Mouse (Mus musculus) T-helper 2 cell (primary cell): Measurements from ENCODE around the gene Gm14399.
"Not testable (repeated sequence)": the region's sequence is repeated elsewhere in the genome, so short reads cannot be mapped to it uniquely, and the experiment has no call there.

Source experiments
- in situ Hi-C: fragments of 300-600 bp; cut with MboI, MseI; formaldehyde crosslinking; loops from one replicate; pipeline ENCODE4 v1.15.1; 2025; ENCODE audit warnings: high pct_unique_total_duplicates

The Gm14399 gene

DNA sequence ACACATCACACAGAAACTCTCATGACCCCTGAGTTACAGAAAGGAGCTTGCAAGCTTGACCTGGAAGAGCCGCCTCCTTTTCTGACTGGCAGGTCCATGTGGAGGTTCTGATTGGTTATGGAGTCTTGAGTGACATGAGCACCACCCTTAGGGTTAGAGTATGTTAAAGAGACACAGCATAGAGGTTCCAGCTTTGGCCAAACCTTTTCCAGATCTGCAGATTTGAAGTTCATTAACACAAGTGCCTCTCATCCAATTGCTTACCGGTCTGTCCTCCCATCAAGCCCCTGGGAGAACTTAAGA is at the start of gene Gm14399:
TSS of gene Gm14399 (minus strand) at position 20 of the 303 bp plus-strand sequence.
- in situ Hi-C loops = not testable (repeated sequence)

DNA sequence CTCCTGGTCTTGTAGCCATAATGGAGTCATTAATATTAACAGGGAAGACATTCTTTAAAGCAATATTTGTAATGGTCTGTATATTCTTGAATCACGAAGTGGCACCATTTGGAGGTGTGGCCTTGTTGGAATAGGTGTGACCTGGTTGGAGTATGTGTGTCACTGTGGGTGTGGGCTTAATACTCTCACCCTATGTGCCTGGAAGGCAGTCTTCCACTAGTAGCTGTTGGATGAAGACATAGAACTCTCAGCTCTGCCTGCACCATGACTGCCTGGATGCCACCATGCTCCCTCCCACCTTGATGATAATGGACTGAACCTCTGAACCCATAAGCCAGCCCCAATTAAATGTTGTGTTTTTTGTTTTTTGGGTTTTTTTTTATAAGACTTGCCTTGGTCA is 37.2 kb upstream of the Gm14399 start:
- in situ Hi-C loops = loop anchor here (5.0 to 10.0 kb wide), 2 partner anchors 696 to 813 kb away; no protein-coding TSS in a partner anchor

DNA sequence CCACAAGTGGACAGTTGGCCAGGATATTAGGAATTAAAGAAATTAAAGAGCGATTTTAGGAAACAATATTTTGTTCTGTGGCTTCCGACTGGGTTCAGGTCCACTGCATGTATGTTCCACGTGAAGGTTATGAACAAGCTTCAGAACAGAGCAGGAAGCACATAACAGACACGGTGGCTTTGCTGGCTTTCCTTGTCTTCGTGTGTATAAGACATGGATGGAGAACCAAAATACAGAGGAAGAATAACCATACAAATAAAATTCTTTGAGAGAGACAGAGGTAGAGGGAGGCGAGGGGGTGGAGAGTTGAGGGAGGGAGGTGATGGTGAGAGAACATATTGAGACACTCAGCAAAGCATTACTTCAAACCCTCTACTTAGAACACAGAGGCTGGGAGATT is 34.5 kb upstream of the Gm14399 start:
- in situ Hi-C loops = loop anchor here (5.0 to 10.0 kb wide), 2 partner anchors 698 to 816 kb away; no protein-coding TSS in a partner anchor

DNA sequence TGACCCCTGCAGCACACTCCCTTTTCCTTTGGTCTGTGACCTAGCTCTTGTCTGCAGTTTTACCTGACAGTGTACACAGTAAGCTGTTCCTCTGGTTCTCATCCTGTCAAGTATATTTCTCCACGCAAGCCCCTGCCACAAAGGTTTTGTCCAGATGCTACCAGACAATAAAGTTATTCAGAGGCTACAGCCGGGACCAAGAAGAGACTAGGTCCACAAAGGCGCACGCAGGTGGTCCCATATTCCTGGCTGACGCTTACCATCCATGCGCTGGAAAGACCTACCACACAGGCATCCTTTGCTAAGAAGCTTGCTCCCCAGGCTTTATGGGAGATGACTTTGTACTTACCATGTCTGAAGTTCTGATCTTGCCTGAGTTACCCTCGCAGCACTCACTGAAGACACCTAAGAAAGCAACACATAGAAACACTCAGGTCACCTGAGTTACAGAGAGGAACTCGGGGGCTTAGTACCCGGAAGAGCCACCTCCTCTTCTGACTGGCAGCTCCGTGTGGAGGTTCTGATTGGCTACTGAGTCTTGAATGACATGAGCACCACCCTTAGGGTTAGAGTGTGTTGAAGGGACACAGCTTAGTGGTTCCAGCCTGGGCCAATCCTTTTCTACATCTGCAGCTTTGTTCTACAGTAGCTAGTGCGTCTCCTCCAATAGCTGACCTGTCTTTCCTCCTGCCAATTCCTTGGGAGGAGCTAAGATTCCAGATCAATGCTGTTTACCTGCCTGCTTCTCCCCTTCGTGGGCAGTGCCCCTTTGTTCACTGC is 33.8 kb upstream of the Gm14399 start, which contains the start of gene Gm14443:
TSS of gene Gm14443 (minus strand) at position 471 of the 780 bp plus-strand sequence.
- in situ Hi-C loops = loop anchor here (5.0 to 10.0 kb wide), 2 partner anchors 699 to 817 kb away; no protein-coding TSS in a partner anchor

DNA sequence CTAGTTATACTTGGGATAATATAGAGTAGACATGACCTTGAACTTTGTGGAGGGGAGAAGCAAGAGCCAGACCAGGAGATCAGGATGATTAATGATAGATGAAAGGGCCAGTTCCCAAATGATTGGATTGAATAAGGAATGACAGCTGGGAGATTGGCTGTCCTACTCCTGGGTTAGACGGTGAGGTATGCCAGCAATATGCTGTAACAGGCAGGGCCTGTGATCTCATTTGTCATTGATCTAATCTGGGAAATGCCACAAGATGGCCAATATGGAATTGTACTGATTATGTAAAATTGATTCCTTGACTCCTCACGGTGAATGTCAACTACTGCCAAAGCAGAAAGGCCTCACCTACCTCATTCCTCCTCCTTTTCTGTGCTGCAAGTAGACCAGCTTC is 32.2 kb upstream of the Gm14399 start:
- in situ Hi-C loops = loop anchor here (10.0 to 25.0 kb wide), 2 partner anchors 701 to 1838 kb away; partner anchors contain the start of gene Gm14419

DNA sequence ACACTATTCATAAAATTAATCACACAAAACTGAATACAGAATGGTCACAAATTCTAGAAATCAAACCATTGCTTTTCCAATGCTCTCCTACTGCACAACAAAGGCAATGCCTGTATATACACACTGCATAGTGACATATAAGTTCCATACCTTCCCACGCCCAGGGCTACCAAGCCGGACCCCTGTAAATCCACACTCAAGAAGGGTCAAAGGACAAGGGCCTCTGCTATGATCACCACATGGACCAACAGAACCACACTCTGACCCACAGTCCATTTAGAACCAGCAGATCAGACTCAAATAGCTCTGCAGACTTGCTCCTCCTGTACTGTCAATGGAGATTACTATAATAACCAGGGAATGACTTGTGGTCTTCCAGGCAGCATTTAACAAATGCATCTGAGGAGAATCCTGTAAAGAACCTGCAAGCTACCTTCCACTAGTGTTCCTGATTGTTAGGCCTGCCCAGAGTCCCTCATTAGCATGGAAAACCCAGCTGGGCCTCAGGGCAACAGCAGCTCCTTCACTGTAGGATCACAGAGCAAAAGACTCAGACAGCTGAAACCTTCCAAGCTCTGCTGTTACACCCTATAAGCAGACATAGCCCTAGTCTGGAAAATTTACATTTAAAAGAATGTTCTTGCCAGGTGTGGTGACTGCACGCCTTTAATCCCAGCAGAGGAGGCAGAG is 31.2 kb upstream of the Gm14399 start:
- in situ Hi-C loops = loop anchor here (10.0 to 25.0 kb wide), 2 partner anchors 702 to 1839 kb away; partner anchors contain the start of gene Gm14419

DNA sequence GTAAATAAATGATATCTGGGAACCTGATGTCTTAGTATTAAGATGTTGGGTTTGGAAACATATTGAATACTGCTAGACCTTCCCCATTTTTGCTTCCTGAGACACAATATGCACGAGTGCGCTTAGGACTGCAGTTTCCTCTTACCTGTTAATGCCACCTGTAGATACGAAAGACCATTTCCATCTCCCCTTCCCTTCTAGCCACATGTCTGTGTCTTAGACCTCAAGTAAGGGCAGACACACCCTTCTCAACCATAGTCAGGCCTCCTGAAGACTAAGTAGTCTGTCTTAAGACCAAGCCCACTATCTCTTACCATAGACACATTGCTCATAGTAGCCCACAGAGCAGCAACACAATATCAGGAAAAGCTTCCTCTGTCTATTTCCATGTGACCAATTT is 30.3 kb upstream of the Gm14399 start:
- in situ Hi-C loops = loop anchor here (10.0 to 25.0 kb wide), 2 partner anchors 703 to 1840 kb away; partner anchors contain the start of gene Gm14419

DNA sequence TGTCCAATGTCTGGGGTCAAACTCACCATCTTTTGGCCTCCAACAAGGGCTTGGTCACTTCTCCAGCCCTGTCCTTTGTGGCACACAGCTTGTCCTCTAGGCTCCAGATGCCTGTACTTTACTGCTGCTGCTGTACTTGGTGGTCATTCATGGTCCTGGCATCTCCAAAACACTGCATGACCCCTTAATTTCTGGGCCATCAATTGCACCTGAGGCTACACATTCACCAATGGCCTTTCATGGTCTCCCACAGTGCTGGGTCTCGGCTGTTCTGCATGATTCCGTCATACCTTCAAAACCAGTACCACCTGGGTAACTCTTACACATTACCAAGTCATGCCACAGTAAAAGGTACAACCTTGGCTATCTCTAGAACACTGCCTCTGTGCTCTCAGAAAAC is 25.1 kb upstream of the Gm14399 start:
- in situ Hi-C loops = loop anchor here (25.0 kb wide), 1 partner anchor 1845 kb away; the partner anchor contains the start of gene Gm14419

DNA sequence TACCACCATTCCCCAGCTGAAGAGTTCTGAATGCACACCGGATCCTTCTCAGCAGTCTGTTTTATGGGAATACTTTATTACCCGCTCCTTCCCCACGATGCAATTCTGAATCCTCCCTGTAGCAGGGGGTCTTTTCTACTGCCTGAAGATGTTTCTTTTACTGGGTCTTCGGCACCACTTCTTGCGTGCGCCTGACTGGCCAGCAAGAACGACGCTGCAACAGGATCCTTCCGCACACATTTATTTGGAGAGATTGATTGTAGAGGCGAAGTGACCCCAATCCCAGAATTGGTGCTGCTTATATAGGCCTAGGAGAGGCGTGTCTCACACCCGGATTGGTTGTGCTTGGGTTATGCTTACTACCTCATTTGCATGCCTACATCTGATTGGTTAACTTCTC is 23.3 kb upstream of the Gm14399 start:
- in situ Hi-C loops = loop anchor here (25.0 kb wide), 1 partner anchor 1847 kb away; the partner anchor contains the start of gene Gm14419

DNA sequence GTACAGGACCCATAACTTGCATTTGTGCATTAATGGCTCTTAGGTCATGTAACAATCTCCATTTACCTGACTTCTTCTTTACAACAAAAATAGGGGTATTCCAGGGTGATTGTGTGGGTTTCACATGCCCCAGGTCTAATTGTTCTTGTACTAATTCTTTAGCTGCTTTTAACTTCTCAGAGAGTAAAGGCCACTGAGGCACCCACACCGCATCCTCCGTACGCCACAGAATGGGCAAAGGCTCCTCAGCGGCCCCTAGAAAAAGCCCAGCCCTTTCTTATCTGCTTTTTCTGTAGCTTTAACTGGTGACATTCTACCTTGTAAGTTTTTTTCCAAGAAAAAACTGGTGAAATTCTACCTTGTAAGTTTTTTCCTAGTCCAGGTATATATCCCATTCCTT is 19.6 kb upstream of the Gm14399 start:
- in situ Hi-C loops = loop anchor here (25.0 kb wide), 1 partner anchor 1851 kb away; the partner anchor contains the start of gene Gm14419

DNA sequence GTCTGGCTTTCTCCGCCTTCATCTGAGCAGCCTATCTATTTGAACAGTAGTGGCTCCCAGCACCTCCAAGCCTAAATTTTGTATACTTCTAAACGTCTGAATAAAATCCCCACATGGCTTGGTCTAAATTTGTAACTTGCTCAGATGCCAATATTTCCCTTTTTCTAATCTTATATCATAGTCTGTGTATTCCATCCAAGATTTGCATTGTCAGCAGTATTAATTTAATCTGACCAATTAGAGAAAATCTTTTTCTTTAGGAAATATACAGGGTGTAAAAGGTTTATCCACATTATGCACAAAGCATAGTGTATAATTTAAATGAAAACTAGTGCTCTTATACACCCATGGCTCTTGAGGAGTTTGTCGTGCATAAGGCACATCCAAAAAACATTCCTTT is 16.8 kb upstream of the Gm14399 start:
- in situ Hi-C loops = loop anchor here (25.0 kb wide), 1 partner anchor 1854 kb away; the partner anchor contains the start of gene Gm14419

DNA sequence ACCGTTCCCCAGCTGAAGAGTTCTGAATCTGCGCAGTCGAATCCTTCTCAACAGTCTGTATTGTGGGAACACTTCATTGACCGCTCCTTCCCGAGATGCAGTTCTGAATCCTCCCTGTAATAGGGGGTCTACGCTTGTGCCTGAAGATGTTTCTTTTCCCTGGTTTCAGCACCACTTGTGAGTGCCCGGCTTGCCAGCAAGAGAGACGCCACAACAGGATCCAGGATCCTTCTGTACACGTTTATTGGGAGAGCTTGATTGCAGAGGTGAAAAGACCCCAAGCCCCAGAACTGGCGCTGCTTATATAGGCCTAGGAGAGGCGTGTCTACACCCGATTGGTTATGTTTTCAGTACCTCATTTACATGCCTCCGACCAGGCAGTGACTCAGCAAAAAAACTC is 14.9 kb upstream of the Gm14399 start:
- in situ Hi-C loops = loop anchor here (25.0 kb wide), 1 partner anchor 1856 kb away; the partner anchor contains the start of gene Gm14419

DNA sequence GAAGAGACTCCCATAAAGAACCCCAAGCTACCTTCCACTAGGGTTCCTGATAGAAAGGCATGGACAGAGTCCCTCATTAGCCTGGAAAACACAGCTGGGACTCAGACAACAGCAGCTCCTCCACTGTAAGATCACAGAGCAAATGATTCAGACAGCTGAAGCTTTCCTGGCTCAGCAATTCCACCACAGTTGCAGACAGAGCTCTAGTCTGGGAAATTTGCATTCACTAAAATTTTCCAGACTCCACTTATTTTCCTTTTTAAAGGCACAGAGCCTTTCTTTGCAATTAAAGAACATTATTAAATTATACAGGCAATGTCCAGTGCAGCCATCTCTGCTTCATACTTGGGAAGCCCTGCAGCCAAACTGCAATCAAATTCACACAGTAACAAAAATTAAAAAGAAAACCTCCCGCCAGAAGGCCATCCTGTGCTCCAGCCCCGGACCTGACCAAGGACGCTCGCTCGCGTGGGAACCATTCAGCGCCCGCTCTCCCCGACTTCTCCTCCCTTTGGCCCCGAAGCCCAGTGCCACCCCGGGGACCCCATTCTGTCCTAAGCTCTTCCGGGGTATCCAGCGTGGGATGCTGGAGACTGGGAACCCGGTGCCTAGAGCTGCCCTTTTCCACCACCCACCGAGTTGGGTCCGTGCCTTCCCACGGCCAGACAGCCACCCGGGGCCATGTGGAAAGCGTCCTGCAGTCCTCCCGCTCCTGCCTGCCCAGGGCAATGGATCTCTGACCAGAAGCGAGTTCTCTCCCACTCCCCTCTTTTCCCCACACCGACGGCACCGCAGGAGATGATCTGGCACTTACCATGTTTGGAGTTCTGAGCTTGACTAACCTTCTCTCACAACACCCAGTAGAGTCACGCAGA is 457 bp downstream of the Gm14399 start:
- in situ Hi-C loops = not testable (repeated sequence)

DNA sequence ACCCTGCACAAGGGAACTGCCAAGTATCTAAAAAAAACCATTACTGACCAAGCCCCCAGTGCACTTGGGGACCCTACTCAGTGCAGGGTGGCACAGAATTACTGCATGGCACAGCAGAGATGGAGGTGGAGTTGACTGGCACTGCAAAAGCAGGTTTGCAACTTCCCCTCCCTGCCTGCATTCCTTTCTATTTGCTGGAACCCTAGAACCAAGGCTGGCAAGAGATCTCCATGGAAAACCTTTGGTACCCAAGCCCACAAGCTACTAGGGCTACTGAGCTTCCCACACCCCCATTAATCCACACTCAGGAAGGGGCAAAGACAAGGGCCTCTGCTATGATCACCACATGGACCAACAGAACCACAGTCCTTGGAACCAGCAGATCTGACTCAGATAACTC is 1.2 kb downstream of the Gm14399 start:
- in situ Hi-C loops = not testable (repeated sequence)
